Mouse (Mus musculus): Measurements from ENCODE around the gene Olfr1446. TPM values are rescaled to one million over a fixed set of nuclear protein-coding genes. Genes with fewer than 3 reads are reported as not detected.

The Olfr1446 gene
- total and polyA plus RNA-seq, 3 experiments: not detected

DNA sequence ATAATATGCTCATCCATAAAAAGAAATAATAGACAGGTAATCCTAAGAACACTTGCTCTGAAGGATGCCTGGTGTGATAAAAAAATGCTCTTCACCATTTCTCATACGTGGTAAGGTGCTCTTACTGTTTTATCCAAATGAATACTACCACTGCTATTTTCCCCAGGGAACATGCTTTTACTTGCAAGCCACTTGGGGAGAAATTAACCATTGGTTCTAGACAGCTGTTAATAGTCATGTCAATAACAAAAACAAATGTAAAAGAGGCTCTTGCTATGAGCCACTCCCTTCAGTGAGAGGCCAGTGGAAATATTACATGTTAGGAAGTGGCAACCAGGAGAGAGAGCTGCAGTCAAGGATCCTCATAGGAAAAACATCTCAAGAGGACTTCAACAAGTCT lies 31.0 kb upstream of the Olfr1446 start, which contains the start of gene Olfr1448:
TSS of gene Olfr1448 (minus strand) at position 101 of the 400 bp plus-strand sequence.
- Histone ChIP-seq H3K27ac (ENCODE audit: control insufficient read depth, low read depth, low read length) (no peak within 1 kb of the TSS), H3K9ac (ENCODE audit: control insufficient read depth, low read depth, low read length, poor library complexity, severe bottlenecking) (no peak within 1 kb of the TSS), H3K9me3 (replicated peaks; ENCODE audit: insufficient read depth, low read length) (no peaks in the 10 kb centered on the region), H3K27me3 (ENCODE audit: control insufficient read depth in 1 of 2, insufficient read depth in 2 of 2, low read length in 2 of 2) (no peaks in the 10 kb centered on the region), H3K4me1 (ENCODE audit: control insufficient read depth in 1 of 2, insufficient read depth in 2 of 2, low read length in 2 of 2) (no peaks in the 10 kb centered on the region), H3K79me2 (ENCODE audit: control insufficient read depth, insufficient read depth, low read length, poor library complexity) (no peaks in the 10 kb centered on the region), H3K36me3 (ENCODE audit: control insufficient read depth in 1 of 2, insufficient read depth in 2 of 2, low read length in 2 of 2) (no peaks in the 10 kb centered on the region), H3K4me3 (ENCODE audit: control insufficient read depth in 1 of 2, insufficient read depth in 1 of 2, low read depth in 2 of 2, low read length in 2 of 2) (no peak within 1 kb of the TSS)
- no peak for DNase-seq (ENCODE audit: low read depth, low spot score)
- TF ChIP-seq GABPA (IDR thresholded peaks at IDR 0.05; ENCODE audit: low read depth, low read length): no peak
- no peak for TF ChIP-seq USF2 (IDR thresholded peaks at IDR 0.05; ENCODE audit: borderline replicate concordance in 1 of 2, insufficient read depth in 1 of 2, low read depth in 1 of 2, low read length in 2 of 2)
- TF ChIP-seq RAD21 (IDR thresholded peaks at IDR 0.05; ENCODE audit: low read depth, low read length): no peak
- TF ChIP-seq SMC3 (IDR thresholded peaks at IDR 0.05; ENCODE audit: low read depth, low read length): no peak
- no peak for TF ChIP-seq ELF1 (IDR thresholded peaks at IDR 0.05; ENCODE audit: low read depth, low read length)
- no peak for TF ChIP-seq POLR2A (IDR thresholded peaks at IDR 0.05; ENCODE audit: control insufficient read depth in 1 of 2, insufficient read depth in 1 of 2, low read depth in 1 of 2, low read length in 2 of 2, poor library complexity in 1 of 2)

DNA sequence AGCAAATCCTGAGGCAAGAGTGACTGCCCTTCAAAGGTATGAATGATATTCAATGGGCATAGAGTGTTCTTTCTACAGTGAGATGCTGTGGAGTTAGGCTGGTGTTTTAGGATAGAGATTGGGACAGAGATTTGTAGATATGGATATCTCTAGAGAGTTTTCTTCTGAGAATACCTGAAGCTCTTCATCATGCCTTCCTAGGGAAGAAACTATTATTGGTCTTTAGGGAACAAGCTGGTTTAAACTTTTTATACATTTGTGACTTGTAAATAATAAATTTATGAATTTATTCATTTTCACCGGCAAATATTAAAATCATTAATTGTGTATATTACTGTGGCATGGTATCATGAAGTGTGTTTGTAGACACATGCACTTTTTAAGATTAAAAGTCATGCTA lies 10.3 kb upstream of the Olfr1446 start, which contains the start of gene Olfr1447:
TSS of gene Olfr1447 (minus strand) at position 101 of the 400 bp plus-strand sequence.
- no peaks in the 10 kb centered on the region for H3K27me3 ChIP-seq (ENCODE audit: control insufficient read depth in 1 of 2, insufficient read depth in 2 of 2, low read length in 2 of 2)
- H3K9me3 ChIP-seq (replicated peaks; ENCODE audit: insufficient read depth, low read length): no peaks in the 10 kb centered on the region
- DNase-seq (ENCODE audit: low read depth, low spot score): no peak
- no peaks in the 10 kb centered on the region for H3K36me3 ChIP-seq (ENCODE audit: control insufficient read depth in 1 of 2, insufficient read depth in 2 of 2, low read length in 2 of 2)
- H3K4me3 ChIP-seq (ENCODE audit: control insufficient read depth in 1 of 2, insufficient read depth in 1 of 2, low read depth in 2 of 2, low read length in 2 of 2): no peak within 1 kb of the TSS
- H3K4me1 ChIP-seq (ENCODE audit: control insufficient read depth in 1 of 2, insufficient read depth in 2 of 2, low read length in 2 of 2): no peaks in the 10 kb centered on the region
- no peak within 1 kb of the TSS for H3K27ac ChIP-seq (ENCODE audit: control insufficient read depth, low read depth, low read length)
- no peaks in the 10 kb centered on the region for H3K79me2 ChIP-seq (ENCODE audit: control insufficient read depth, insufficient read depth, low read length, poor library complexity)
- no peak within 1 kb of the TSS for H3K9ac ChIP-seq (ENCODE audit: control insufficient read depth, low read depth, low read length, poor library complexity, severe bottlenecking)
- TF ChIP-seq KAT2A (conservative IDR thresholded peaks at IDR 0.05; ENCODE audit: low read depth, low read length) (no peak), TCF12 (IDR thresholded peaks at IDR 0.05; ENCODE audit: low read depth, low read length) (no peak), CHD2 (IDR thresholded peaks at IDR 0.05; ENCODE audit: low read length) (no peak), POLR2AphosphoS2 (IDR thresholded peaks at IDR 0.05; ENCODE audit: low read length) (no peak)

DNA sequence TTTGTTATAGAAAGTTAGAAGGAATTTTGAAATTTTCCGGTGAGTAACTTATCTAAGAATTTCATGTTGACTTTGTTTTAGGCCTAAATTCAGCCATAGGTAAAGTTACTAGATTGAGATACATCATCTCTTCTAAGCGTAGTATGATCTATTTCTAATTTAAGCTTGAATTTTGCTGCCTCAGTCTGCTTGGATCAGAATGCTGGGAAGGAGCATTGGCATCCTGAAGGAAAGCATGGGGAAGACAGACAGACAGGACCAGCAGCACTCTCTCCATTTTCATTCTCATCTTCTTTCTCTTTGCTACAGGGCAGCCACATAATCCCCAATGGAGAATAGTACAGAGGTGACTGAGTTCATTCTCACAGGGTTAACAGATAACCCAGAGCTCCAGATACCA lies 9.8 kb downstream of the Olfr1446 start, which contains the start of gene Olfr1445:
TSS of gene Olfr1445 (plus strand) at position 301 of the 400 bp plus-strand sequence.
- Histone ChIP-seq H3K79me2 (ENCODE audit: control insufficient read depth, insufficient read depth, low read length, poor library complexity) (no peaks in the 10 kb centered on the region), H3K4me3 (ENCODE audit: control insufficient read depth in 1 of 2, insufficient read depth in 1 of 2, low read depth in 2 of 2, low read length in 2 of 2) (no peak within 1 kb of the TSS), H3K27me3 (ENCODE audit: control insufficient read depth in 1 of 2, insufficient read depth in 2 of 2, low read length in 2 of 2) (no peaks in the 10 kb centered on the region), H3K36me3 (ENCODE audit: control insufficient read depth in 1 of 2, insufficient read depth in 2 of 2, low read length in 2 of 2) (no peaks in the 10 kb centered on the region), H3K9me3 (replicated peaks; ENCODE audit: insufficient read depth, low read length) (no peaks in the 10 kb centered on the region), H3K9ac (ENCODE audit: control insufficient read depth, low read depth, low read length, poor library complexity, severe bottlenecking) (no peak within 1 kb of the TSS), H3K4me1 (ENCODE audit: control insufficient read depth in 1 of 2, insufficient read depth in 2 of 2, low read length in 2 of 2) (no peaks in the 10 kb centered on the region), H3K27ac (ENCODE audit: control insufficient read depth, low read depth, low read length) (no peak within 1 kb of the TSS)
- TF ChIP-seq RAD21 (IDR thresholded peaks at IDR 0.05; ENCODE audit: low read depth, low read length): no peak
- TF ChIP-seq SMC3 (IDR thresholded peaks at IDR 0.05; ENCODE audit: low read depth, low read length): no peak
- no peak for DNase-seq (ENCODE audit: low read depth, low spot score)
